Mouse (Mus musculus): ENCODE results near the gene Ipo4. TPM values are rescaled to one million over a fixed set of nuclear protein-coding genes. Genes with fewer than 3 reads are reported as not detected.

Gene Ipo4
- polyA plus RNA-seq, 1 experiment from 2014 or later, result 78.9 TPM

- Histone ChIP-seq H3K27me3 (no peaks in the 10 kb centered on the region), H3K4me3 (replicated peaks) (peak overlapping the region; percentile 33), H3K36me3 (peaks cover 82% of the 10 kb centered on the region), H3K4me2 (peak overlapping the region; percentile 57), H3K9ac (replicated peaks) (peak overlapping the region; percentile 56), H3K27ac (peak overlapping the region; percentile 59), H3K4me1 (replicated peaks) (peaks cover 6% of the 10 kb centered on the region), H3K9me3 (no peaks in the 10 kb centered on the region)
- WGBS, result 13% methylated on average over 19 of the region's 19 CpGs
- ATAC-seq (ENCODE audit: insufficient number of reproducible peaks, insufficient read depth, low FRiP score, low TSS enrichment, low read depth), result peak; percentile 87
These were observed 31.9 kb downstream of the Ipo4 start for GRCm38 (mm10) chr14:55603633-55604576.

GRCm38 (mm10) chr14:55603271-55603632 is 32.5 kb downstream of the Ipo4 start, which contains the start of gene Irf9:
Gene Irf9, plus strand, starts transcription at chr14:55603571.
- H3K27me3 ChIP-seq, result no peaks in the 10 kb centered on the region
- H3K4me2 ChIP-seq, result peak within 1 kb of the TSS; percentile 57
- H3K4me1 ChIP-seq (replicated peaks), result peaks cover 6% of the 10 kb centered on the region
- no peak for ATAC-seq (ENCODE audit: insufficient number of reproducible peaks, insufficient read depth, low FRiP score, low TSS enrichment, low read depth)
- peak within 1 kb of the TSS; percentile 56 for H3K9ac ChIP-seq (replicated peaks)
- H3K9me3 ChIP-seq, result no peaks in the 10 kb centered on the region
- 86% methylated on average over 7 of the region's 7 CpGs for WGBS
- peaks cover 82% of the 10 kb centered on the region for H3K36me3 ChIP-seq
- peak within 1 kb of the TSS; percentile 59 for H3K27ac ChIP-seq
- peak within 1 kb of the TSS; percentile 33 for H3K4me3 ChIP-seq (replicated peaks)

GRCm38 (mm10) chr14:55598521-55599390 is 37.0 kb downstream of the Ipo4 start:
- H3K9ac ChIP-seq (replicated peaks), result no peak overlapping the region

GRCm38 (mm10) chr14:55596036-55596690 is 39.6 kb downstream of the Ipo4 start:
- Histone ChIP-seq H3K27ac (no peak overlapping the region), H3K9me3 (no peaks in the 10 kb centered on the region), H3K9ac (replicated peaks) (no peak overlapping the region; the same call in 1 of the 2 replicates), H3K36me3 (peaks cover 74% of the 10 kb centered on the region), H3K4me1 (replicated peaks) (peaks cover 17% of the 10 kb centered on the region), H3K27me3 (no peaks in the 10 kb centered on the region), H3K4me2 (no peak overlapping the region), H3K4me3 (replicated peaks) (no peak overlapping the region)
- WGBS, result 79% methylated on average over 13 of the region's 13 CpGs
- no peak for ATAC-seq (ENCODE audit: insufficient number of reproducible peaks, insufficient read depth, low FRiP score, low TSS enrichment, low read depth)

More at GRCm38 (mm10) chr14:55598521-55599390, 37.0 kb downstream of the Ipo4 start:
- no peaks in the 10 kb centered on the region for H3K27me3 ChIP-seq
- peaks cover under 1% of the 10 kb centered on the region; the same call in 1 of the 2 replicates for H3K4me1 ChIP-seq (replicated peaks)
- peaks cover 97% of the 10 kb centered on the region for H3K36me3 ChIP-seq
- WGBS, result 92% methylated on average over 21 of the region's 21 CpGs
- H3K4me3 ChIP-seq (replicated peaks), result no peak overlapping the region
- ATAC-seq (ENCODE audit: insufficient number of reproducible peaks, insufficient read depth, low FRiP score, low TSS enrichment, low read depth), result no peak
- no peak overlapping the region for H3K4me2 ChIP-seq
- no peak overlapping the region for H3K27ac ChIP-seq
- H3K9me3 ChIP-seq, result no peaks in the 10 kb centered on the region

GRCm38 (mm10) chr14:55592226-55592625 is 43.5 kb downstream of the Ipo4 start:
- H3K27ac ChIP-seq, result peak overlapping the region; percentile 94
- no peak for ATAC-seq (ENCODE audit: insufficient number of reproducible peaks, insufficient read depth, low FRiP score, low TSS enrichment, low read depth)
- peak overlapping the region; percentile 82 for H3K9ac ChIP-seq (replicated peaks)
- H3K9me3 ChIP-seq, result no peaks in the 10 kb centered on the region
- peak overlapping the region; percentile 89 for H3K4me3 ChIP-seq (replicated peaks)
- H3K36me3 ChIP-seq, result peaks cover 58% of the 10 kb centered on the region
- peaks cover 24% of the 10 kb centered on the region for H3K4me1 ChIP-seq (replicated peaks)
- H3K27me3 ChIP-seq, result no peaks in the 10 kb centered on the region
- H3K4me2 ChIP-seq, result peak overlapping the region; percentile 96
- WGBS, result 4% methylated on average over 16 of the region's 16 CpGs

GRCm38 (mm10) chr14:55591331-55591891 is 44.3 kb downstream of the Ipo4 start, which contains the start of gene Rnf31:
Gene Rnf31, plus strand, starts transcription at chr14:55591708.
- 0% methylated on average over 33 of the region's 33 CpGs for WGBS
- no peaks in the 10 kb centered on the region for H3K27me3 ChIP-seq
- peaks cover 24% of the 10 kb centered on the region for H3K4me1 ChIP-seq (replicated peaks)
- H3K4me2 ChIP-seq, result peak within 1 kb of the TSS; percentile 96
- H3K9ac ChIP-seq (replicated peaks), result peak within 1 kb of the TSS; percentile 82
- peak within 1 kb of the TSS; percentile 89 for H3K4me3 ChIP-seq (replicated peaks)
- peaks cover 55% of the 10 kb centered on the region for H3K36me3 ChIP-seq
- H3K9me3 ChIP-seq, result no peaks in the 10 kb centered on the region
- H3K27ac ChIP-seq, result peak within 1 kb of the TSS; percentile 94
- ATAC-seq (ENCODE audit: insufficient number of reproducible peaks, insufficient read depth, low FRiP score, low TSS enrichment, low read depth), result peak; percentile 88

- peak; percentile 96 for ATAC-seq (ENCODE audit: insufficient number of reproducible peaks, insufficient read depth, low FRiP score, low TSS enrichment, low read depth)
- Histone ChIP-seq H3K4me2 (peak within 1 kb of the TSS; percentile 96), H3K9me3 (no peaks in the 10 kb centered on the region), H3K4me3 (replicated peaks) (peak within 1 kb of the TSS; percentile 89), H3K36me3 (peaks cover 50% of the 10 kb centered on the region), H3K4me1 (replicated peaks) (peaks cover 24% of the 10 kb centered on the region), H3K27me3 (no peaks in the 10 kb centered on the region), H3K27ac (peak within 1 kb of the TSS; percentile 94), H3K9ac (replicated peaks) (peak within 1 kb of the TSS; percentile 82)
- 2% methylated on average over 22 of the region's 22 CpGs for WGBS
These were observed 44.9 kb downstream of the Ipo4 start, which contains the start of gene Psme2 for GRCm38 (mm10) chr14:55590748-55591330. Gene Psme2, minus strand, starts transcription at chr14:55591113.

- WGBS, result 81% methylated on average over 11 of the region's 11 CpGs
- Histone ChIP-seq H3K36me3 (peaks cover 40% of the 10 kb centered on the region), H3K27ac (peak overlapping the region; percentile 68; the same call in 1 of the 2 replicates), H3K27me3 (no peaks in the 10 kb centered on the region), H3K4me2 (peak overlapping the region; percentile 96), H3K4me3 (replicated peaks) (peak overlapping the region; percentile 89), H3K4me1 (replicated peaks) (peaks cover 28% of the 10 kb centered on the region), H3K9me3 (no peaks in the 10 kb centered on the region), H3K9ac (replicated peaks) (peak overlapping the region; percentile 70)
- no peak for ATAC-seq (ENCODE audit: insufficient number of reproducible peaks, insufficient read depth, low FRiP score, low TSS enrichment, low read depth)
These were observed 45.8 kb downstream of the Ipo4 start for GRCm38 (mm10) chr14:55589771-55590448.

GRCm38 (mm10) chr14:55589271-55589670 is 46.5 kb downstream of the Ipo4 start:
- Histone ChIP-seq H3K4me2 (no peak overlapping the region), H3K9me3 (no peaks in the 10 kb centered on the region), H3K27ac (no peak overlapping the region), H3K9ac (replicated peaks) (no peak overlapping the region), H3K27me3 (peaks cover 5% of the 10 kb centered on the region; the same call in 1 of the 2 replicates), H3K4me3 (replicated peaks) (no peak overlapping the region), H3K4me1 (replicated peaks) (peaks cover 34% of the 10 kb centered on the region), H3K36me3 (peaks cover 34% of the 10 kb centered on the region)
- WGBS, result 92% methylated on average over 5 of the region's 5 CpGs
- ATAC-seq (ENCODE audit: insufficient number of reproducible peaks, insufficient read depth, low FRiP score, low TSS enrichment, low read depth), result no peak

Data from limb, embryonic 12.5 days (tissue).